Mouse (Mus musculus) MEL-GATA-1-ER (cell line): Measurements from ENCODE around the gene Tmem136.
A peak's percentile ranks its signal among the peaks of the same experiment; 100 is the strongest.

Source experiments
- DNase-seq: peaks from one replicate; pipeline ENCODE4 v3.0.0-alpha.2; 2012; ENCODE audit warnings: low read depth; ENCODE audit errors: extremely low read depth

The Tmem136 gene

GRCm38 (mm10) chr9:43108721-43109120 lies 7.6 kb downstream of the Tmem136 start:
- no peak for DNase-seq

- no peak for DNase-seq
These were observed 8.3 kb downstream of the Tmem136 start for GRCm38 (mm10) chr9:43108081-43108480.

GRCm38 (mm10) chr9:43107555-43107954 lies 8.8 kb downstream of the Tmem136 start:
- no peak for DNase-seq

- no peak for DNase-seq
These were observed 9.2 kb downstream of the Tmem136 start, which contains the start of gene Arhgef12 for GRCm38 (mm10) chr9:43107187-43107517. TSS of gene Arhgef12 (minus strand) at chr9:43107239.

GRCm38 (mm10) chr9:43106426-43107186 lies 9.8 kb downstream of the Tmem136 start:
- DNase-seq, result no peak

- DNase-seq, result peak; percentile 70
These were observed 10.6 kb downstream of the Tmem136 start for GRCm38 (mm10) chr9:43105664-43106361.

GRCm38 (mm10) chr9:43104873-43105663 lies 11.3 kb downstream of the Tmem136 start:
- DNase-seq, result no peak

- DNase-seq, result no peak
These were observed 11.9 kb downstream of the Tmem136 start for GRCm38 (mm10) chr9:43104526-43104872.

- no peak for DNase-seq
These were observed 12.6 kb downstream of the Tmem136 start for GRCm38 (mm10) chr9:43103675-43104299.

GRCm38 (mm10) chr9:43102931-43103330 lies 13.4 kb downstream of the Tmem136 start:
- DNase-seq, result no peak

GRCm38 (mm10) chr9:43101936-43102595 lies 14.3 kb downstream of the Tmem136 start:
- peak; percentile 93 for DNase-seq

- DNase-seq, result no peak
These were observed 17.4 kb downstream of the Tmem136 start for GRCm38 (mm10) chr9:43098922-43099321.

- no peak for DNase-seq
These were observed 18.4 kb downstream of the Tmem136 start for GRCm38 (mm10) chr9:43097801-43098557.

- peak; percentile 88 for DNase-seq
These were observed 20.0 kb downstream of the Tmem136 start for GRCm38 (mm10) chr9:43096337-43096736.

- DNase-seq, result no peak
These were observed 21.5 kb downstream of the Tmem136 start for GRCm38 (mm10) chr9:43094828-43095227.

GRCm38 (mm10) chr9:43093803-43094202 lies 22.6 kb downstream of the Tmem136 start:
- DNase-seq, result no peak

- DNase-seq, result no peak
These were observed 30.6 kb downstream of the Tmem136 start for GRCm38 (mm10) chr9:43085686-43086285.

- DNase-seq, result no peak
These were observed 31.6 kb downstream of the Tmem136 start for GRCm38 (mm10) chr9:43084496-43085362.
